In the genomic region with DNA sequence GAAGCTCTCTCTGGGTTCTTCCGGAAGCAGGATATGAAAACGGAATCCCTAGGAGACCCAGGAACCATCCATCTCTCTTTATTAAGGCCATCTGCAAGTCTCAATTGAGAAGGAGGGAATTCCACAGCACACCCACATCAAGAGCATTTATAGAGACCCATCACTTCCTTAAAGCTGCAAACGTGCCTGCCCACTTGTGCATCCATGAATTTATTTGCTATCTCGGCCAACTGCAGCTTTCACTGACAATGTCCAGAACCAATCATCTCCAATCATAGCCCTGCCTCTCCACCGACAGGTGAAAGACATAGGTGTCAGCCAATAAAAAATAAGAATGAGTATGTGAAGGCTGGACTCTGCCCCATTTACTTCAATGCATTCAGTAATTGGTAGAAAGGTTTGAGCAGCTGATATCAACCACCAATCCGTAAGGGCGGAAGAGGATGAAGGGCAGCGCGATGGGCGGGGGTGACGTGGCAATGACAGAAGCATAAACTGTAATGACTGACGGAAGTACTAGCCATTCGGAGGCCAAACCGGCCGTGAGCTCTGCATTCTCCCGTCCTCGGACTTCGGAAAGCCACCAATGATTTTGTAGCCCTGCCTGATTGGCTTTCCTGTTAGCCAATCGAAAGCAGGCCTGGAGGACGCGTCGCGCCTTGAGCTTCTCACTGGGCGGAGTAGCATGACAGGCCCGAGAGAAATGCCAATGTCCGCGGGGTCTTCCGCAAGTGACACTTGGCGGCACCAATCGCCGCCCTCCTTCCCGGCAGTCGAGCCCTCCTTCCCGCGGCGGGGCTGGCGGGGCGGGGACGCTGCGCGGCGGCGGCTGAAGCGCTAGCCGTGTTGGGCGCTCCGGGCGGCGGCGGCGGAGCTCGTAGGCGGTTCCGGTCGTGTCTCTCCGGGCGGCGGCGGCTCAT, we compare ENCODE assay signal across 8 mouse cellular contexts. TPM values are rescaled to one million over a fixed set of nuclear protein-coding genes. Genes with fewer than 3 reads are reported as not detected.
DNase-seq lines count a peak whose midpoint lies in the region; ATAC-seq lines count a peak whose summit lies in the region.

Gene Osbp, plus strand, starts transcription at position 919 of the 920 bp plus-strand sequence.

- peak; percentile 88 for ATAC-seq in inflammation-experienced regulatory T-cells, adult 6 months
- ATAC-seq in megakaryocyte-erythroid progenitor cell, adult 5-6 weeks (replicated peaks; ENCODE audit: low FRiP score, low TSS enrichment, poor library complexity, severe bottlenecking), result peak; percentile 95

- DNase-seq in adrenal gland, adult (ENCODE audit: inconsistent age in 2 of 2, low spot score in 1 of 2), result peak; percentile 100
- peak; percentile 100 for DNase-seq in embryo, embryonic 10.5 days (ENCODE audit: low spot score)
- DNase-seq in gastrocnemius, postnatal 14 days, result peak; percentile 98
- DNase-seq in left cerebral cortex, postnatal 10 days (ENCODE audit: extremely low spot score in 1 of 2, low spot score in 2 of 2), result peak; percentile 99 to 100
- DNase-seq in right cerebral cortex, postnatal 25 days, result peak; percentile 100
- DNase-seq in urinary bladder, postnatal 4 days (ENCODE audit: low spot score in 2 of 2), result peak; percentile 98 to 99

- intact Hi-C loops in gastrocnemius, postnatal 14 days (cut with DNase I; ENCODE audit: low total_unique reads), result no loop called here
- intact Hi-C loops in left cerebral cortex, postnatal 10 days (cut with DNase I), result loop anchor here (5.0 kb wide), 1 partner anchor 37 kb away; no protein-coding TSS in a partner anchor

RNA-seq across cellular contexts. Expression of gene Osbp, which starts in this region (rescaled TPM):
- total RNA-seq in gastrocnemius, postnatal 14 days (2021), result 10 to 100 TPM; 70.8 to 71.5 TPM
- 1 to 10 TPM; 7.1 to 8.4 (median 8.3) TPM for polyA plus RNA-seq in inflammation-experienced regulatory T-cells, adult 6 months (2017; shearing (Covaris generic))
- 10 to 100 TPM; 58.7 to 59.4 TPM for total RNA-seq in left cerebral cortex, postnatal 10 days (2021)
- total RNA-seq in megakaryocyte-erythroid progenitor cell, adult 5-6 weeks (2014; fragmentation: Nextera tagmentation), result 39.5 and 39.9 TPM in 2 replicates
- total RNA-seq in megakaryocyte-erythroid progenitor cell, adult 5-6 weeks (2017), result 28.8 and 29.0 TPM in 2 replicates

Comparison
In these comparisons a context has a peak if more than half of its experiments do, and no peak if none do; other contexts are left out.
1. Peak in every context shown above with its lines: DNase-seq and ATAC-seq.